In the genomic region with DNA sequence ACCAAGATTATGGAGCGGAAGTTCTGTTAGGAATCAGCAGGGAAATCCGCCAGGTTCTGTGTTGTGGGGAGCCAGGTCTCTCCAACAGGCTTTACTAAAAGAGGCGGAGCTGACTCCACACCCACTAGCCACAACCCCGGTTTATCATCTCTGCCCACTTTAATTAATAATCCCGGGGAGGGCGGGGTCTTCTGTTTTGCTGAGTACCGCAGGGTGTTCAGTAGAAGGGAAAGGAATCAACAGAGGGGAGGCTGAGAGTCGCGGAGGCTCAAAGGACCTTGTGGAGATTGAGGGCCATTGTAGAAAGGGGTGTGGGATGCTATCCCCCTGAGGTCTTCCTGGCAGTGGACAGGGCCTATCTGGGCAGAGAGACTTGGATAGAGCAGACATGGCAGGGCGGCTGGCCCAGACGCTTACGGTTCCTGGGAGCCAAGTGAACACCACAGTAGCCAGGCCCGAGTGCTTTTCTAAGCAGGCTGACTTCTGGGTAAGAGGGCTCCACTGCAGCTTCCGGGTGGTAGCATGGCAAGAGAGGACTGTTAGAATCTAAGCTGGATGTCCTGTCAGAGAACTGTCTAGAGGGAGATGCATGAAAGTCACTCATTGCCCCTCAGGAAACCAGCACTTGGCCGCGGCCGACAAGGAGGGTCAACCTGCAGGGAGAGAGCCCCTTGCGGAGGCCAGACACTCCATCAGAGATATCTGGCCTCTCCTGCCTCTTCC, we compare ENCODE assay signal across 28 mouse cellular contexts. TPM values are rescaled to one million over a fixed set of nuclear protein-coding genes. Genes with fewer than 3 reads are reported as not detected.
DNase-seq lines count a peak whose midpoint lies in the region; ATAC-seq lines count a peak whose summit lies in the region.
"Had no signal": no experiment of that assay in that cellular context is flagged by ENCODE, and none has a peak within 500 bp of the region (broad histone marks: within the 10 kb centered on the region; RNA-seq: fewer than 3 reads in every experiment).

No protein-coding gene starts in this region.

- H3K4me1 ChIP-seq in hindbrain, embryonic 10.5 days (replicated peaks): peaks cover 36% of the 10 kb centered on the region
- no peaks in the 10 kb centered on the region for H3K4me1 ChIP-seq in hindbrain, embryonic 11.5 days (replicated peaks; ENCODE audit: control insufficient read depth, insufficient read depth, low read length)
- H3K4me1 ChIP-seq in hindbrain, embryonic 15.5 days (replicated peaks): peaks cover 8% of the 10 kb centered on the region
- H3K4me1 ChIP-seq in midbrain, embryonic 16.5 days (ENCODE audit: control insufficient read depth, insufficient read depth, low read length): peaks cover 12% of the 10 kb centered on the region

- peaks cover 5% of the 10 kb centered on the region for H3K27me3 ChIP-seq in hindbrain, embryonic 10.5 days (ENCODE audit: insufficient read depth, poor library complexity, severe bottlenecking)
- H3K27me3 ChIP-seq in hindbrain, embryonic 11.5 days (ENCODE audit: control insufficient read depth, insufficient read depth, low read length): no peaks in the 10 kb centered on the region
- no peaks in the 10 kb centered on the region for H3K27me3 ChIP-seq in hindbrain, embryonic 15.5 days
- peaks cover 3% of the 10 kb centered on the region for H3K27me3 ChIP-seq in midbrain, embryonic 16.5 days (ENCODE audit: control insufficient read depth, insufficient read depth, low read depth, low read length)

- ATAC-seq in hindbrain, embryonic 11.5 days (ENCODE audit: low FRiP score): no peak
- ATAC-seq in hindbrain, embryonic 15.5 days (ENCODE audit: low FRiP score, low read depth): no peak
- peak; percentile 21; the same call in 1 of the 2 replicates for ATAC-seq in midbrain, embryonic 16.5 days
- ATAC-seq in frontal cortex, adult (ENCODE audit: low TSS enrichment): no peak
- ATAC-seq: activated CD4-positive, CD25-positive, alpha-beta regulatory T cell, adult 4 months; CD4-positive, CD25-positive, alpha-beta regulatory T cell, adult 4 months; liver, embryonic 12.5 days had no signal

- WGBS in hindbrain, embryonic 10.5 days: 81% methylated on average over 18 of the region's 18 CpGs
- 87% methylated on average over 18 of the region's 18 CpGs for WGBS in hindbrain, embryonic 11.5 days
- WGBS in hindbrain, embryonic 15.5 days: 73% methylated on average over 18 of the region's 18 CpGs
- 55% methylated on average over 18 of the region's 18 CpGs for WGBS in midbrain, embryonic 16.5 days

- H3K36me3 ChIP-seq in hindbrain, embryonic 10.5 days: no peaks in the 10 kb centered on the region
- no peaks in the 10 kb centered on the region for H3K36me3 ChIP-seq in hindbrain, embryonic 11.5 days (ENCODE audit: control insufficient read depth, insufficient read depth, low read length)
- no peaks in the 10 kb centered on the region for H3K36me3 ChIP-seq in hindbrain, embryonic 15.5 days
- no peaks in the 10 kb centered on the region for H3K36me3 ChIP-seq in midbrain, embryonic 16.5 days (ENCODE audit: control insufficient read depth, insufficient read depth, low read length)
- H3K36me3 ChIP-seq: heart, embryonic 10.5 days; limb, embryonic 10.5 days; liver, embryonic 12.5 days; neural tube, embryonic 13.5 days had no signal

- H3K27ac ChIP-seq in hindbrain, embryonic 10.5 days: peak overlapping the region; percentile 23
- no peak overlapping the region for H3K27ac ChIP-seq in hindbrain, embryonic 11.5 days (ENCODE audit: low read depth, low read length)
- peak overlapping the region; percentile 65 for H3K27ac ChIP-seq in hindbrain, embryonic 15.5 days (replicated peaks)
- peak overlapping the region; percentile 81 for H3K27ac ChIP-seq in midbrain, embryonic 16.5 days (ENCODE audit: low read length)
- H3K27ac ChIP-seq: heart, embryonic 10.5 days; limb, embryonic 10.5 days; liver, embryonic 12.5 days; macrophage; neural tube, embryonic 13.5 days; stomach, postnatal 0 days had no signal

- peaks cover 7% of the 10 kb centered on the region; the same call in 1 of the 2 replicates for H3K9me3 ChIP-seq in hindbrain, embryonic 10.5 days
- H3K9me3 ChIP-seq in hindbrain, embryonic 11.5 days (ENCODE audit: control insufficient read depth, low read length): no peaks in the 10 kb centered on the region
- H3K9me3 ChIP-seq in hindbrain, embryonic 15.5 days: no peaks in the 10 kb centered on the region
- H3K9me3 ChIP-seq in midbrain, embryonic 16.5 days (replicated peaks; ENCODE audit: control insufficient read depth, low read length, poor library complexity, severe bottlenecking): no peaks in the 10 kb centered on the region
- H3K9me3 ChIP-seq: heart, embryonic 10.5 days; neural tube, embryonic 13.5 days had no signal

- no peak overlapping the region for H3K9ac ChIP-seq in hindbrain, embryonic 11.5 days (ENCODE audit: low read depth, low read length)
- no peak overlapping the region for H3K9ac ChIP-seq in hindbrain, embryonic 15.5 days
- H3K9ac ChIP-seq in midbrain, embryonic 16.5 days (ENCODE audit: low read depth, low read length): no peak overlapping the region
- H3K9ac ChIP-seq: liver, embryonic 12.5 days; lung, embryonic 14.5 days; neural tube, embryonic 13.5 days had no signal

- DNase-seq in adrenal gland, postnatal 14 days: peak; percentile 3
- no peak for DNase-seq in adrenal gland, adult 8-10 months
- no peak for DNase-seq in hindbrain, embryonic 10.5 days (ENCODE audit: low spot score)
- DNase-seq in hindbrain, embryonic 11.5 days (ENCODE audit: low spot score): no peak
- no peak for DNase-seq in layer of hippocampus, adult 11-12 months (ENCODE audit: low spot score)
- DNase-seq: adrenal gland, postnatal 36 days; cerebellum, adult 9-10 months; gastrocnemius, postnatal 25 days; heart, postnatal 14 days; lung, embryonic 14.5 days; right cerebral cortex, postnatal 14 days; thymus, postnatal 25 days had no signal

- H3K4me2 ChIP-seq in hindbrain, embryonic 11.5 days (replicated peaks; ENCODE audit: low read depth, low read length): no peak overlapping the region
- H3K4me2 ChIP-seq in hindbrain, embryonic 15.5 days: no peak overlapping the region
- H3K4me2 ChIP-seq in midbrain, embryonic 16.5 days (ENCODE audit: low read length): no peak overlapping the region
- H3K4me2 ChIP-seq: liver, embryonic 12.5 days; lung, embryonic 14.5 days; neural tube, embryonic 13.5 days had no signal

- H3K4me3 ChIP-seq in hindbrain, embryonic 10.5 days: no peak overlapping the region
- H3K4me3 ChIP-seq in hindbrain, embryonic 11.5 days (ENCODE audit: low read depth, low read length): no peak overlapping the region
- H3K4me3 ChIP-seq in hindbrain, embryonic 15.5 days: no peak overlapping the region
- H3K4me3 ChIP-seq in midbrain, embryonic 16.5 days (ENCODE audit: low read depth, low read length): no peak overlapping the region
- H3K4me3 ChIP-seq: heart, embryonic 10.5 days; limb, embryonic 10.5 days; liver, embryonic 12.5 days; neural tube, embryonic 13.5 days had no signal

RNA-seq across cellular contexts. Expression of gene Cd40, which starts 4.4 kb away (rescaled TPM):
- total RNA-seq in adrenal gland, postnatal 14 days (2021): 3.3 and 6.5 TPM in 2 replicates
- 1 to 10 TPM; 2.3 to 4.9 (median 3.3) TPM for total RNA-seq in adrenal gland, adult 8-10 months (2022)
- polyA plus RNA-seq in hindbrain, embryonic 10.5 days (2016; fragmentation: Nextera tagmentation; extraction: Ambion mirVana): 7.2 and 8.1 TPM in 2 replicates
- polyA plus RNA-seq in hindbrain, embryonic 11.5 days (2014; fragmentation: Nextera tagmentation; extraction: Ambion mirVana): 4.6 and 4.9 TPM in 2 replicates
- polyA plus RNA-seq in hindbrain, embryonic 15.5 days (2015; fragmentation: Nextera tagmentation; extraction: Ambion mirVana): 5.6 and 6.9 TPM in 2 replicates
- polyA plus RNA-seq in midbrain, embryonic 16.5 days (2015; fragmentation: Nextera tagmentation; extraction: Ambion mirVana): 6.0 TPM in 2 replicates

RNA-seq across cellular contexts. Expression of gene Ncoa5, which starts 16.3 kb away (rescaled TPM):
- total RNA-seq in adrenal gland, postnatal 14 days (2021): 37.6 and 40.5 TPM in 2 replicates
- 10 to 100 TPM; 28.0 to 45.1 (median 34.0) TPM for total RNA-seq in adrenal gland, adult 8-10 months (2022)
- 101 and 102 TPM in 2 replicates for polyA plus RNA-seq in hindbrain, embryonic 10.5 days (2016; fragmentation: Nextera tagmentation; extraction: Ambion mirVana)
- 79.0 and 79.5 TPM in 2 replicates for polyA plus RNA-seq in hindbrain, embryonic 11.5 days (2014; fragmentation: Nextera tagmentation; extraction: Ambion mirVana)
- 95.1 and 99.3 TPM in 2 replicates for polyA plus RNA-seq in hindbrain, embryonic 15.5 days (2015; fragmentation: Nextera tagmentation; extraction: Ambion mirVana)
- 105 and 129 TPM in 2 replicates for polyA plus RNA-seq in midbrain, embryonic 16.5 days (2015; fragmentation: Nextera tagmentation; extraction: Ambion mirVana)

RNA-seq across cellular contexts. Expression of gene 1700025C18Rik, which starts 39.6 kb away (rescaled TPM):
- total RNA-seq in adrenal gland, postnatal 14 days (2021): not detected in 2 replicates
- total RNA-seq in adrenal gland, adult 8-10 months (2022): not detected
- polyA plus RNA-seq in hindbrain, embryonic 10.5 days (2016; fragmentation: Nextera tagmentation; extraction: Ambion mirVana): not detected in 2 replicates
- not detected in 2 replicates for polyA plus RNA-seq in hindbrain, embryonic 11.5 days (2014; fragmentation: Nextera tagmentation; extraction: Ambion mirVana)
- polyA plus RNA-seq in hindbrain, embryonic 15.5 days (2015; fragmentation: Nextera tagmentation; extraction: Ambion mirVana): not detected in 2 replicates
- polyA plus RNA-seq in midbrain, embryonic 16.5 days (2015; fragmentation: Nextera tagmentation; extraction: Ambion mirVana): not detected in 2 replicates
- total RNA-seq: adrenal gland, postnatal 36 days; gastrocnemius, postnatal 25 days; heart, postnatal 14 days; layer of hippocampus, postnatal 25 days had no signal
- polyA plus RNA-seq: activated CD4-positive, CD25-positive, alpha-beta regulatory T cell, adult 4 months; CD4-positive, CD25-positive, alpha-beta regulatory T cell, adult 4 months; frontal cortex, adult 2 months; heart, embryonic 10.5 days; intestine, embryonic 14.5 days; kidney, embryonic 14.5 days; large intestine, adult 2 months; limb, embryonic 10.5 days; liver, embryonic 12.5 days; lung, embryonic 14.5 days; macrophage; neural tube, embryonic 13.5 days; stomach, postnatal 0 days had no signal
